Mouse (Mus musculus): ENCODE measurements around the gene Olfr1175-ps. TPM values are rescaled to one million over a fixed set of nuclear protein-coding genes. Genes with fewer than 3 reads are reported as not detected.

Gene Olfr1175-ps
- not detected for total RNA-seq (2021)
- long read RNA-seq, experiment 1 = 0 reads
- long read RNA-seq, experiment 2 = 0 reads

DNA sequence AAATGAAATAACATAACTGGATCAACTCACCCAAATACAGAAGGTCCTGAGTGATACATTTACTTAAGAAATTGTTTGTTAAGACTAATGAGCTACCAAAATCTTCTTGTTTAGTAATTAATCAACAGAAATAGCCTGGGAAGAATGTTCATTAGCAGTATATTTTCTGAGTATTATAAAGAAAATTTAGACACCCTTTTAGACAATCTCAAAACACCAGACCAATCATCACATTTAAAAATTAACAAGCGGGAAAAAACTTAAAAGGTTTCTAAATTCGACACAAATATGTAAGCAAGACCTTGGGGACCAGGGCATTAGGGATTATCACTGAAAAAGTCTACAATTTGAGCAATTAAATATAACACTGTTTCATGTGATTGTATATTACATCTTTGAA is at the start of gene Olfr1175-ps:
Olfr1175-ps (minus strand) TSS at position 101 of the 400 bp plus-strand sequence.
- no peak for DNase-seq

GRCm38 (mm10) chr2:88356304-88356703 is 29.3 kb upstream of the Olfr1175-ps start:
- DNase-seq = no peak

DNA sequence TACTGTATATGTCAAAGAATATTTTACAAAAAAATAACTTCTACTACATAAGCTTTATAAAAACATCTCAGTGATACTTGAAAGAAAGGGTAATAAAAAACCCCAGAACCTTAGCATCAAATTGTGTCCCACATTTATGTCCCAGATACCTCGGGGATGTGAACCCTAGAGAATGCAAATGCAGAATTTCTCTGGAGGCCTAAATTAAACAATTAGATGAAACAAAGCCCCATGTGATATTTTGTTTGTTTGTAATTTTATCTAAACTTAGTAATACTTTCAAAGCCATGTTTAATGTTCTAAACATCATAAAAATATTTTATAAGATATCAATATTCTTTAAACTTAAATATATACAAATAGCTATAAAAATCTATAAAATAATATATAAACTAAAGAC is 19.4 kb upstream of the Olfr1175-ps start, which contains the start of gene Olfr1177-ps:
Olfr1177-ps (minus strand) TSS at position 101 of the 400 bp plus-strand sequence.
- DNase-seq = no peak

DNA sequence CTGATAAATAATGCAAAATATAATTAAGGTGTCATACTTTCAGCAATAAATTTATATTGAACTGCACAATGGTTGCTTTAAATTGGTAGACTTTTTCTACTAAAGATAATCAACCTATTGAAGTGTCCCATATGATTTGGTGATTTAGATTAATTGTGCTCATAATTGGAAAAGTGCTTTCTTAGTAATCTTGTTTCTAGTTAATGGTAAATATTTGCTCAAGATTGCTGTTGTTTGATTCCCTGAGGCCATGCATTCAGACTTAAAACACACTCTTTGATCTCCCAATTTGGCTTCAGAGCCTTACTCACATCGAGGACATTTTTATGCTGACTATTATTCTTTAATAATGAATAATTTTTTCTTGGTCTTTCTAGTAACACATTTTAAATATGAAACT is 9.4 kb upstream of the Olfr1175-ps start, which contains the start of gene Olfr1176:
Olfr1176 (plus strand) TSS at position 301 of the 400 bp plus-strand sequence.
- DNase-seq = no peak

GRCm38 (mm10) chr2:88315035-88315434 is 12.0 kb downstream of the Olfr1175-ps start, which contains the start of gene Olfr1174-ps:
Gene Olfr1174-ps, minus strand, starts transcription at chr2:88315135.
- no peak for DNase-seq

DNA sequence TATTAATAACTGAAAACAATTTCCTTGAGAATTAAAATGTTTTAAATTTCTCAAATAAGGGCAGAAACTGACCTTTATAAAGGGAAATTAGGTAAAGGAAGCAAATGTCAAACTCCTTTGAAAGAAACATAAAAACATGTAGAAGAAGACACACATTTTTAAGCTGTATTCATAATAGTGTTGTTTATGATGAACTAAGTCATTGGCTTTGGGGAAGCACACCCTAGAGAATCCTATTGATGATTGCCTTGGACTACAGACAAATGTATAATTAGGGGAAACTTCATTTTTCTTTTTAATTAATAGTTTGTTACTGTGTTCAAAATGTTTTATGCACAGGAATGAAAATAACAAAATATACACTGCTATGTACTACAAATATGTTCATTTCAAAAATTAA is 47.2 kb downstream of the Olfr1175-ps start, which contains the start of gene Olfr1173:
Olfr1173 (minus strand) TSS at position 101 of the 400 bp plus-strand sequence.
- DNase-seq = no peak

Other genes starting within 250 kb of the Olfr1175-ps start
- not detected for gene Olfr1164, start 233.2 kb downstream of the Olfr1175-ps start, total RNA-seq (2021)
- not detected for gene Olfr1166, start 198.9 kb downstream of the Olfr1175-ps start, total RNA-seq (2021)
- not detected for gene Olfr1167, start 172.0 kb downstream of the Olfr1175-ps start, total RNA-seq (2021)
- not detected for gene Olfr1168, start 145.3 kb downstream of the Olfr1175-ps start, total RNA-seq (2021)
- not detected for gene Olfr1170, start 98.9 kb downstream of the Olfr1175-ps start, total RNA-seq (2021)
- not detected for gene Olfr1173, start 47.3 kb downstream of the Olfr1175-ps start, total RNA-seq (2021)
- gene Olfr1174-ps, start 12.1 kb downstream of the Olfr1175-ps start, total RNA-seq (2021) = not detected
- gene Olfr1176, start 9.5 kb upstream of the Olfr1175-ps start, total RNA-seq (2021) = not detected
- gene Olfr1177-ps, start 19.3 kb upstream of the Olfr1175-ps start, total RNA-seq (2021) = not detected
- gene Olfr1178, start 59.8 kb upstream of the Olfr1175-ps start, total RNA-seq (2021) = not detected
- gene Olfr1179, start 79.2 kb upstream of the Olfr1175-ps start, total RNA-seq (2021) = not detected
- gene Olfr1180, start 91.9 kb upstream of the Olfr1175-ps start, total RNA-seq (2021) = not detected
- gene Olfr1181, start 99.0 kb upstream of the Olfr1175-ps start, total RNA-seq (2021) = not detected
- not detected for gene Gm13757, start 121.9 kb upstream of the Olfr1175-ps start, total RNA-seq (2021)
- not detected for gene Olfr1183, start 127.7 kb upstream of the Olfr1175-ps start, total RNA-seq (2021)
- gene Olfr1184, start 156.4 kb upstream of the Olfr1175-ps start, total RNA-seq (2021) = not detected
- not detected for gene Olfr1185-ps1, start 166.1 kb upstream of the Olfr1175-ps start, total RNA-seq (2021)
- gene Olfr1186, start 191.3 kb upstream of the Olfr1175-ps start, total RNA-seq (2021) = not detected
- not detected for gene Olfr1188, start 229.7 kb upstream of the Olfr1175-ps start, total RNA-seq (2021)